In genomic region chr5:126875842-126876241, GRCm38 (mm10) we compare ENCODE assay signal across 22 mouse cellular contexts.
DNase-seq lines count a peak whose midpoint lies in the region; ATAC-seq and TF ChIP-seq lines count a peak whose summit lies in the region.
"Had no signal": no experiment of that assay in that cellular context is flagged by ENCODE, and none has a peak within 500 bp of the region (broad histone marks: within the 10 kb centered on the region; RNA-seq: fewer than 3 reads in every experiment).

No protein-coding gene starts in this region.

- H3K9ac ChIP-seq in heart, embryonic 13.5 days = no peak overlapping the region
- H3K9ac ChIP-seq in heart, postnatal 0 days (replicated peaks; ENCODE audit: low read depth, low read length) = no peak overlapping the region
- H3K9ac ChIP-seq: embryonic facial prominence, embryonic 12.5 days; embryonic facial prominence, embryonic 15.5 days; forebrain, postnatal 0 days; heart, embryonic 12.5 days; hindbrain, embryonic 12.5 days; hindbrain, embryonic 15.5 days had no signal

- 24% methylated on average over 1 of the region's 1 CpGs for WGBS in heart, embryonic 13.5 days
- 24% methylated on average over 1 of the region's 1 CpGs for WGBS in heart, postnatal 0 days
- 85% methylated on average over 1 of the region's 1 CpGs for WGBS in cerebellum, adult 2 months

- H3K4me1 ChIP-seq in heart, embryonic 13.5 days = no peaks in the 10 kb centered on the region; the same call in 1 of the 2 replicates
- H3K4me1 ChIP-seq in heart, postnatal 0 days (ENCODE audit: control insufficient read depth, insufficient read depth) = 0 out of 2 replicates have a peak, but pooled peaks cover 3% of the 10 kb centered on the region
- no peaks in the 10 kb centered on the region for H3K4me1 ChIP-seq in megakaryocyte, embryonic 14.5 days
- no peaks in the 10 kb centered on the region for H3K4me1 ChIP-seq in cerebellum, adult 2 months (ENCODE audit: control insufficient read depth, insufficient read depth, low read length)
- H3K4me1 ChIP-seq: embryonic facial prominence, embryonic 15.5 days; heart, embryonic 12.5 days; hindbrain, embryonic 12.5 days; hindbrain, embryonic 15.5 days had no signal

- ATAC-seq in heart, embryonic 13.5 days (ENCODE audit: extremely low read depth, insufficient number of reproducible peaks, low FRiP score, low TSS enrichment) = no peak
- ATAC-seq in heart, postnatal 0 days (ENCODE audit: insufficient read depth, low read depth) = peak; percentile 66; the same call in 1 of the 2 replicates
- no peak for ATAC-seq in megakaryocyte, adult 5-6 weeks (ENCODE audit: poor library complexity, severe bottlenecking)
- ATAC-seq: activated CD4-positive, CD25-positive, alpha-beta regulatory T cell, adult 4 months; forebrain, embryonic 14.5 days; forebrain, postnatal 0 days had no signal

- no peaks in the 10 kb centered on the region for H3K9me3 ChIP-seq in heart, embryonic 13.5 days
- no peaks in the 10 kb centered on the region for H3K9me3 ChIP-seq in heart, postnatal 0 days (replicated peaks; ENCODE audit: control insufficient read depth, low read length)
- peaks cover 57% of the 10 kb centered on the region for H3K9me3 ChIP-seq in megakaryocyte, embryonic 14.5 days
- H3K9me3 ChIP-seq: embryonic facial prominence, embryonic 15.5 days; heart, embryonic 12.5 days; hindbrain, embryonic 12.5 days; hindbrain, embryonic 15.5 days had no signal

- TF ChIP-seq EP300 in heart, postnatal 0 days (IDR thresholded peaks at IDR 0.05; ENCODE audit: low read depth) = no peak

- H3K4me3 ChIP-seq in heart, embryonic 13.5 days = no peak overlapping the region
- H3K4me3 ChIP-seq in heart, postnatal 0 days (ENCODE audit: low read depth, low read length) = no peak overlapping the region
- H3K4me3 ChIP-seq in megakaryocyte, embryonic 14.5 days (replicated peaks) = peak overlapping the region; percentile 26
- H3K4me3 ChIP-seq in cerebellum, adult 2 months (replicated peaks; ENCODE audit: insufficient read depth, low read depth, low read length) = no peak overlapping the region
- H3K4me3 ChIP-seq: embryonic facial prominence, embryonic 12.5 days; embryonic facial prominence, embryonic 15.5 days; gastrocnemius, adult 2 months; heart, embryonic 12.5 days; hindbrain, embryonic 12.5 days; hindbrain, embryonic 15.5 days had no signal

- no peak for TF ChIP-seq CTCF in heart, postnatal 0 days (IDR thresholded peaks at IDR 0.05; ENCODE audit: low read depth)
- TF ChIP-seq CTCF in cerebellum, adult 2 months (IDR thresholded peaks at IDR 0.05; ENCODE audit: borderline replicate concordance, insufficient read depth, low read depth, low read length) = no peak

- no peaks in the 10 kb centered on the region for H3K27me3 ChIP-seq in heart, embryonic 13.5 days (replicated peaks)
- no peaks in the 10 kb centered on the region for H3K27me3 ChIP-seq in heart, postnatal 0 days (ENCODE audit: control insufficient read depth, insufficient read depth, low read length)
- H3K27me3 ChIP-seq in megakaryocyte, embryonic 14.5 days (replicated peaks) = no peaks in the 10 kb centered on the region
- H3K27me3 ChIP-seq in cerebellum, adult 2 months (ENCODE audit: control insufficient read depth, insufficient read depth, low read length) = no peaks in the 10 kb centered on the region
- H3K27me3 ChIP-seq: embryonic facial prominence, embryonic 12.5 days; embryonic facial prominence, embryonic 15.5 days; heart, embryonic 12.5 days; hindbrain, embryonic 12.5 days; hindbrain, embryonic 15.5 days had no signal

- H3K27ac ChIP-seq in heart, embryonic 13.5 days (replicated peaks) = peak overlapping the region; percentile 40; the same call in 1 of the 2 replicates
- H3K27ac ChIP-seq in heart, postnatal 0 days (ENCODE audit: low read depth) = no peak overlapping the region; the same call in 1 of the 2 replicates
- no peak overlapping the region for H3K27ac ChIP-seq in cerebellum, adult 2 months (ENCODE audit: insufficient read depth, low read length)
- H3K27ac ChIP-seq: embryonic facial prominence, embryonic 12.5 days; embryonic facial prominence, embryonic 15.5 days; gastrocnemius, adult 2 months; hindbrain, embryonic 12.5 days; hindbrain, embryonic 15.5 days had no signal

- H3K36me3 ChIP-seq in heart, embryonic 13.5 days = no peaks in the 10 kb centered on the region
- no peaks in the 10 kb centered on the region for H3K36me3 ChIP-seq in heart, postnatal 0 days (replicated peaks; ENCODE audit: control insufficient read depth, insufficient read depth, low read length)
- no peaks in the 10 kb centered on the region for H3K36me3 ChIP-seq in megakaryocyte, embryonic 14.5 days (replicated peaks; ENCODE audit: low read length)
- H3K36me3 ChIP-seq: embryonic facial prominence, embryonic 12.5 days; embryonic facial prominence, embryonic 15.5 days; heart, embryonic 12.5 days; hindbrain, embryonic 12.5 days; hindbrain, embryonic 15.5 days had no signal

- no peak overlapping the region for H3K4me2 ChIP-seq in heart, embryonic 13.5 days
- no peak overlapping the region for H3K4me2 ChIP-seq in heart, postnatal 0 days (ENCODE audit: low read depth, low read length)
- H3K4me2 ChIP-seq: embryonic facial prominence, embryonic 12.5 days; embryonic facial prominence, embryonic 15.5 days; heart, embryonic 12.5 days; hindbrain, embryonic 12.5 days; hindbrain, embryonic 15.5 days had no signal

- no peak for TF ChIP-seq POLR2A in cerebellum, adult 2 months (IDR thresholded peaks at IDR 0.05; ENCODE audit: borderline replicate concordance, insufficient read depth, low read length)

- no peak for DNase-seq in heart, adult 18-20 months
- DNase-seq in heart, postnatal 0 days (ENCODE audit: low spot score) = no peak
- no peak for DNase-seq in heart, postnatal 4 days
- peak; percentile 6 to 41 for DNase-seq in lung, postnatal 4 days
- no peak for DNase-seq in cerebellum, adult 2 months
- DNase-seq: cerebellum, adult 18-20 months; cerebellum, adult 9-11 months; cerebellum, postnatal 25 days; forebrain, postnatal 0 days; gastrocnemius, adult 2 months; gastrocnemius, postnatal 14 days; heart, postnatal 14 days had no signal

Comparison
In these comparisons a context has a peak if more than half of its experiments do, and no peak if none do; other contexts are left out.
1. DNase-seq: peak in lung, postnatal 4 days (2 of 2); none in heart, adult 18-20 months (0 of 2), heart, postnatal 0 days (single experiment), heart, postnatal 4 days (single experiment) and cerebellum, adult 2 months (0 of 2).